Mouse (Mus musculus) embryonic fibroblast, embryonic 13.5 days (primary cell): ENCODE measurements around the gene Olfr138. TPM values are rescaled to one million over a fixed set of nuclear protein-coding genes. Genes with fewer than 3 reads are reported as not detected.

Source experiments
- H3K27ac ChIP-seq: 2 replicates; pipeline ENCODE4 v1.5.1; 2012; ENCODE audit warnings: low read length, control low read depth, inconsistent platforms; ENCODE audit not compliant: insufficient read depth
- H3K4me1 ChIP-seq: 2 replicates; pipeline ENCODE4 v1.6.1; 2011; ENCODE audit warnings: low read length; ENCODE audit not compliant: control insufficient read depth, insufficient read depth
- H3K4me3 ChIP-seq: 2 replicates; pipeline ENCODE4 v1.5.1; 2011; ENCODE audit warnings: mild to moderate bottlenecking, control low read depth, low read length; ENCODE audit not compliant: insufficient read depth
- CTCF ChIP-seq: IDR thresholded peaks from 2 replicates; pipeline ENCODE4 v1.5.1; 2011; ENCODE audit warnings: mild to moderate bottlenecking, control low read depth, low read length, moderate library complexity, borderline replicate concordance; ENCODE audit not compliant: insufficient read depth
- POLR2A ChIP-seq: IDR thresholded peaks from 2 replicates; pipeline ENCODE4 v1.6.1; 2011; ENCODE audit warnings: low read depth, mild to moderate bottlenecking, control low read depth, low read length, moderate library complexity
- polyA plus RNA-seq: library from polyadenylated mRNA; stranded (reverse); fragments of >200 nt; gene quantifications from 2 replicates; pipeline ENCODE4 v1.2.4, GENCODE M21; 2011; ENCODE audit warnings: low read depth; ENCODE audit not compliant: missing spikeins, insufficient read length

Olfr138 gene
- not detected in 2 replicates for polyA plus RNA-seq

DNA sequence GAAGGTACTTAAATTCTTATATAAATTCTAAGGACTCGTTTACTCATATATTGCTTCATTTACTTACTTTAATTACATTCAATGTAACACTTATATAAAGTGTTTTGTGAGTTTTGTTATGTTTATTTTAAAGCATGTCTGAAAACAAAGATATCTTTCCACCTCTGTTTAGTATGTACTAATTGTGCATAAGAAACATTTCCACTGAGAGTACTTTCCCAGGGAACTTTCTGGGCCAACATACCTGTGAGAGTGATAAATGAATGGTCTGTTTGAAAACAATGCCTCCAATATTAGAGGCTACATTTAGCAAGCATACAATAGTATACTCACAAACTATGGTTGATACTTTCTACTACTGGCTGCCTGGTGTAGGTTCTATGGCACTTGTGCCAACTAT, at the start of gene Olfr138:
Gene Olfr138, plus strand, starts transcription at position 301 of the 400 bp plus-strand sequence.
- TF ChIP-seq CTCF = no peak
- TF ChIP-seq POLR2A = no peak

DNA sequence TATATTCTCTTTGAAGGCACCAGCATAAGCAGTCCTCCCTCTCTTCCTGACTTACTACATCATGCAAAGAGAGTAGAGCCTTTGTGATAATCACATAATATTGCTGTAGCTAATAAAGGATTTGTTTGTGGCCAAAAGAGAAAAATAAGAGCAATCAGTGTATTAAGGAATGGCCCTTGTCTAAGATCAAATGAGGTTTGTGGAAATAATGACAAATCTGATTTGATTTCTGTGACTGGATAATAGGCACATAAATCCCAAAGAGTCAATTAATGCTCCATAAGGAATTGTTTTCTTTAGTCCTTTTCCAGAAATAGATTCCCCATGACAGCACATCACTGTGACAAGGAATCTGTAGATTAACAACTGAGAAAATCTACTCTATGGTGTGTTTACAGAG, 46.6 kb downstream of the Olfr138 start, which contains the start of gene Olfr137:
Gene Olfr137, minus strand, starts transcription at position 101 of the 400 bp plus-strand sequence.
- Histone ChIP-seq H3K4me3 (no peak within 1 kb of the TSS), H3K27ac (no peak within 1 kb of the TSS), H3K4me1 (no peaks in the 10 kb centered on the region)
- TF ChIP-seq CTCF (no peak), POLR2A (no peak)

More for the DNA sequence above, at the start of gene Olfr138:
- Histone ChIP-seq H3K4me3 (no peak within 1 kb of the TSS), H3K27ac (no peak within 1 kb of the TSS), H3K4me1 (no peaks in the 10 kb centered on the region)

Other genes with a start within 250 kb of the Olfr138 start
- 0.16 TPM in 1 of 2 replicates, not detected in the other for gene Olfr129, start 201.0 kb upstream of the Olfr138 start, polyA plus RNA-seq
- gene Olfr130, start 197.1 kb upstream of the Olfr138 start, polyA plus RNA-seq = not detected in 2 replicates
- not detected in 2 replicates for gene Olfr131, start 172.3 kb upstream of the Olfr138 start, polyA plus RNA-seq
- not detected in 2 replicates for gene Olfr132, start 126.5 kb upstream of the Olfr138 start, polyA plus RNA-seq
- not detected in 2 replicates for gene Olfr133, start 115.8 kb upstream of the Olfr138 start, polyA plus RNA-seq
- not detected in 2 replicates for gene Olfr134, start 89.6 kb upstream of the Olfr138 start, polyA plus RNA-seq
- gene Olfr135, start 56.7 kb upstream of the Olfr138 start, polyA plus RNA-seq = not detected in 2 replicates
- gene Olfr137, start 46.5 kb downstream of the Olfr138 start, polyA plus RNA-seq = not detected in 2 replicates
- not detected in 2 replicates for gene Olfr136, start 68.8 kb downstream of the Olfr138 start, polyA plus RNA-seq
- gene Esp36, start 159.2 kb downstream of the Olfr138 start, polyA plus RNA-seq = not detected in 2 replicates